Mouse (Mus musculus): Measurements from ENCODE around the gene Tgm2.

Gene Tgm2

DNA sequence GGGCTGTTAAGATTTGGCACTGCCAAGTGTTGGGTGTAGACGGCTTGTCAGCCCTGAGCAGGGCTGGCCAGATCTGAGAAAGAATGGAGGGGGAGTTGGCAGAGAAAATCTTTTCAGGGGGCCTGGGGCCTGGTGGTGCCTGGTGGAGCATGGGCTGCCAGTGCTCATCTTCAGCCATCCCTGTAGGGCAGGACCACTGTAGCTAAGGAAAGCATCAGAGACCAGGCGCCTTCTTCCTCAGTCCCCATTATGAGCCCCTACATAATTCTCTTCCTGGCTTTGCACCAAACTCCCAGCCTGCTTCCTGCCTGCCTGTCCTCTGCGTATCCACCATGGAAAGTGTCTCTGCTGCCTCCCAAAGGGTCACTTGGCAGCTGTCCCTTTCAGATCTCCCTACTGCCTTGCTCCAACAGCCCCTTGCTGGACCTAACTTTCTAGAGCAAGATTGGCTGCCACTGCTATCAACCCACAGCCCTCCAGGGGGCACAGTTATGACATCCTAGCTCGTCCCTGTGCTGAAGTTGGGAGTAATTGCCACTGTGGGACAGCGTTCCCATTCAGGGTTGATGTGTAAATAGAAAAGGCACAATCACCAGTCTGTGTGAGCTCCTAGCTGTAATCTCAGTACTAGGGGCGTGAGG is 39.2 kb downstream of the Tgm2 start:
- peak; percentile 81 to 83 for DNase-seq

GRCm38 (mm10) chr2:158105605-158106004 is 40.6 kb downstream of the Tgm2 start:
- no peak for DNase-seq

GRCm38 (mm10) chr2:158104966-158105365 is 41.3 kb downstream of the Tgm2 start:
- peak in 1 of 2 experiments; percentile 72 for DNase-seq

DNA sequence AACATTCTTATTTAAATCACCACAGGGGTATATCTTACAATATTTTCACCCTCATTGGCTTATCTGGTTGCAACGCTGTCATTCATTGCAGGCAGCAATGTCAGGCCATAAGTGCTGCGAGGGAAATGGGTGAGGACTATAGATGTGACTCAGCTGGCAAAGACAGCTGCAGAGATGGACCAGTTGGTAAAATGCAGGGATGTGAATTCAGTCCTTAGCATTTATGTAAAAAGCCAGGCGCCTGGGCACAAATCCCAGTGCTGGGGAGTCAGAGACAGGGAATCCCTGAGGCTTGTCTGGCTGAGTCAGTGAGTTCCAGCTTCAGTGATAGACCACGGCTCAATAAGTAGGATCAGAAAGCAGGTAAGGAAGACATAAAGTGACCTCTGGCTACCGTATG is 44.5 kb downstream of the Tgm2 start:
- no peak for DNase-seq

DNA sequence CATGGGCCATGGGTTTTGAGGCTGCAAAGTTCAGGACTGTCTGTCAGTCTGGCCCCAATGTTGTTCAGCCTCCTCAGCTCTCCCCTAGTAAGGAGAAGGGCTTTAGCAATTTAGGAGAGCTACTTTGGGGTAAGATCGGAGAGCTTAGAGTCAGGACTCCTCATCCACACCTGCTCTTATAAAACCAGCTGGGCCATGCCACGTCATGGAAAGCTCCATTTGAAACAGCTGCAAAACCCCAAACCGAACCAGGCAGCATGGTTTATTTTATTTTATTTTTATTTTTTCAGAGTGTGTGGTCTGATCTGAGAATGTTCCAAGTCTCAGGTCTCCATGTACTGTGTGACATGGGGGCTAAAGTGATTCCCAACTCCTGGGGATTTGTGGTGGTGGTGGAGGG is 46.7 kb downstream of the Tgm2 start:
- no peak for DNase-seq

- DNase-seq = no peak
These were observed 47.5 kb downstream of the Tgm2 start for GRCm38 (mm10) chr2:158098730-158099129.

DNA sequence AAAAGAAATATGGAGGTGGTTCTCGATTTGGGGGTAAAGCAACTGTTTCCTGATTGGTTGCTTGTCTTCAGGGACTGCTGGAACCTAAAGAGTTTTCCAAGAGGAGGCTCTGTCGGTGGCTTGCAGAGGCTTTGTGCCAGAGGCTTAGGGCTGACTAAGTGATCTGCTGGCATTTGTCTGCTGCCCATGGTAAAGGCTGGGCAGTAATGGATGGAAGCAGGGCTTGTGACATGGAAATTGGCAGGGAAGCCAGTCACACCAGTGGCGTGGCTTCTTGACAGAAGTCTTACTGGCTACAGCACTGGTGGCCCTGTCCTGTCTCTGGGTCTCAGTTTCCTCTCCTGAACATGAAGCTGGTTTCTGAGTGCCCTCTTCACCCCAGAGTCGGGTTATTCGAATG is 49.2 kb downstream of the Tgm2 start:
- DNase-seq = no peak

GRCm38 (mm10) chr2:158094846-158095245 is 51.4 kb downstream of the Tgm2 start:
- DNase-seq = no peak

DNA sequence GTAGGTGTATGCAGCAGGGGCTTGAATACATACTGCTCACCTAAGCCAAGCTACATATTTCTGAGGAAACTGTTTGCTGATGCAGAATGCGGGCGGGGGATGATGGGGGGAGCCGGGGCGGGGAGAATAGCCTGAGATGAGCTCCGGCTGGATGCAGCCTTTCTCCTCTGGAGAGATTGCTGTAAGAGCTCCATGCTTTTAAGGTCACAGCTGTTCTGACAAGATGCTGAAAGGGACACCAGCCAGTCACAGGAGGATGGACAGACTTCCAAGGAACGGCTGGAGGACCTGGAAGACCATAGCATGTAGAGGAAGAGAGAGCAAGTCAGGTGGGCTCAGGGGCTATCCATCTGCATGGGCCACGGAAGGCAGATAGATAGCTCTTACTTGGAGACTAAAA is 51.9 kb downstream of the Tgm2 start:
- DNase-seq = no peak

DNA sequence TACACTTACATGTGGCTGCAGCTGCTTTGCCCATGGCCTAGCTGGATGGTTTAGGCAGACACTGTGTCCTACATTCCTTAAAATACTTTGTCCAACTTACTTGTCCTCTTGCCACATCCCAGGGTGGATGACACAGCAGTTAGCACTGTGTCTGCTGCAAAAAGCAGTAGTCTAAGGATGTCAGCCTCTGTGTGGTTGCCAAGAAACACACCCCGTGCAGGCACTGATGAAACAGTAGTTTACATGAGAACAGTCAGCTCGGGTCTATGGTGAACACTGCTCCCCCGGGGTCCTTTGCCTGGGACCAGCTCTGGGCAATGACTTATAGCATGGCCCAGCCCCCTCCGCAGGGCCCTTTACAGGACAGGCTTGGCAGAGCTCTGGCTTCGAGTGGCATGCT is 52.9 kb downstream of the Tgm2 start:
- no peak for DNase-seq

DNA sequence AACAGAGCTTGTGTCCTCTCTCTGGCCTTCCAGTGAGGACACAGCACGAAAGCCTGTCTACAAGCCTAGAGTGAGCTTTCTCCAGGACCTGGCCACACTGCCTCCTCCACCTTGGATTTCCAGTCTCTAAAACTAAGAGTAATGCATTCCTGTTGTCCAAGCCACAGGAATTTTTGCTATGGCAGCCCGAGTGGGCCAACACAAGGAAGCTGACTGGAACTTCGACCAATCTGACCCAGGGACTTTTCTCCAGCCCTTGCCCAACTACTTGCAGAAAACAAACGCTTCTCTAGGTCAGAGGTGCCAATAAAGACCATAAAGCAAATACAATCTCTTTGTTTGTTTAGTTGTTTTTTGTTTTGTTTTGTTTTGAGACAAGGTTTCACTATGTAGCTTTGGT is 56.1 kb downstream of the Tgm2 start:
- DNase-seq = no peak

GRCm38 (mm10) chr2:158084486-158084885 is 61.8 kb downstream of the Tgm2 start:
- no peak for DNase-seq

GRCm38 (mm10) chr2:158080622-158081241 is 65.5 kb downstream of the Tgm2 start:
- DNase-seq = no peak

DNA sequence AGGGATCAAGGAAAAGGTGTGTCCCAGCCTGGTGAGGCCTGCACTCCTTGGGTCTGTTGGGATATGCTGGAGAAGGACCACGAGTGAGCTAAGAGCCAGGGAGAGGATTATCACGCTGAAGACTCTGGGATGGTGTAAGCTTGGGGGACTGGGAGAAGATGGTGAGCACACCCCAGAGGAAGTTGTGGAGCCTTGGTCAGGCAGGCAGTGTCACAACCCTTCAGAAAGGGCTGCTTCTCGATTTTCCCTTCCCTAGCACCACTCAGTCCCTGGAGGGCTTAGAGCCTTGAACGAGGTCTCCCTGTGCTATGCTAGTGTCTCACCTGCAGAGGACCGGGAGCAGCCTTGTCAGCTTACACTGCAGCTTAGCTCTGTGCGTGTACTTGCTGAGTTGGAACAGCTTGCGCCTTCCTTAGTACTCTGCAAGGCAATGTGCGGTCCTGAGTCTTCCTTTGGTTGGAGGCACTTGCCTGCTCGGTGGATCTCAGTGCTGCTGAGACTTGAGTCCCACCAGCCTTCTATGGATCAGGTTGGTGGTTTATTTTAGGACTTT is 66.3 kb downstream of the Tgm2 start:
- DNase-seq = peak; percentile 27 to 62

GRCm38 (mm10) chr2:158078971-158079370 is 67.3 kb downstream of the Tgm2 start:
- peak; percentile 68 to 73 for DNase-seq

- no peak for DNase-seq
These were observed 68.3 kb downstream of the Tgm2 start for GRCm38 (mm10) chr2:158077981-158078380.

GRCm38 (mm10) chr2:158076690-158077089 is 69.5 kb downstream of the Tgm2 start:
- no peak for DNase-seq

DNA sequence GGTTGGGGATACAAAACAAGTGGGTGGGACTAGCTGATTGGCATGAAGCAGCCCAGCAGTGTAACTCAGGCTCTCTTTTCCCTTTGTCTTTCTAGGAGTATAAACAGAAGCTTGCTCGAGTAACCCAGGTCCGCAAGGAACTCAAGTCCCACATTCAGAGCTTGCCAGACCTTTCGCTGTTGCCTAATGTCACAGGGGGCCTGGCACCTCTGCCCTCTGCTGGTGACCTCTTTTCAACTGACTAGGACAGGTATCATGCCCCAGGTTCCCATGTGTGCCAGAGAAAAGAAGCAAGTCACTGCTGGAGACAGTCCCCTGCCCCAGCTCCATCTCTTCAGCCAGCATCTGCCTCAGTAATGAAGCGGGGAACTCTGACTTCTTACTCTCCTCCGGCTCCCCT is 71.4 kb downstream of the Tgm2 start:
- no peak for DNase-seq

GRCm38 (mm10) chr2:158071633-158071995 is 74.6 kb downstream of the Tgm2 start:
- peak; percentile 30 to 51 for DNase-seq

DNA sequence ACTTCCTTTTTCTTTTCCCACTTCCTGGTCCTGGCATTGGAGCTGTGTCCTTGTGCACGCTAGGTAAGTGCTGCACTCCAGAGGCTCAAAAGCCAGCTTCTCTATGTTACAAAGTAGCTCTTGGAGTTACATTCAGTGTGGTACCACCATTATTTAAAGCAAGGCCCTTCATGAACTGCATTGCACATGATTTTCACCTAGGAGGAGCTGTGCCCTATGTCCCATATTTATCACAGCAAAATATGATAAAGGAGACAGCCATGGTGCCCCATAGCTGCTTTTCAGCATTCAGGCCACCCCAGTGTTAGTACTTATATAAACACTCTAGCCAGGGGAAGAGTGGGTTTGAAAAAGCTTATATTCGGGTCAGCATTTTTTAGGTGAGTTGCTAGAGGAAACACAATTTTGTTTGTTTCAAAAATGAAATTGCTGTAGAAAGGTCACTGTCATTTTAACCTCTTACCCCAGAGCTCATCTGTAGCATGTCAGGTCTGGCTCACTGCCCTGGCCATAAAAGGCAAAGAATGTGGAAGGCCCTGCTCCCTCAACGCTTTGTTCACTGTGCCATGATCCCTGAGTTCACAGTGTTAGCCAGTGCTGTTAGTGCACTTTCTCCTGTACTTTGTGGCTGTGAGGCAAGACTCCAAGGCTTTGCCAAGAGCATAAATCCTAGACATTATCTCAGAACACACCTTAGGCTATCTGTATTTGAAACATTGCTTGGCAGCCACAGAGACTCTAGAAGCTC is 75.2 kb downstream of the Tgm2 start:
- DNase-seq = peak; percentile 83 to 88

GRCm38 (mm10) chr2:158068444-158068971 is 77.7 kb downstream of the Tgm2 start:
- DNase-seq = no peak

DNA sequence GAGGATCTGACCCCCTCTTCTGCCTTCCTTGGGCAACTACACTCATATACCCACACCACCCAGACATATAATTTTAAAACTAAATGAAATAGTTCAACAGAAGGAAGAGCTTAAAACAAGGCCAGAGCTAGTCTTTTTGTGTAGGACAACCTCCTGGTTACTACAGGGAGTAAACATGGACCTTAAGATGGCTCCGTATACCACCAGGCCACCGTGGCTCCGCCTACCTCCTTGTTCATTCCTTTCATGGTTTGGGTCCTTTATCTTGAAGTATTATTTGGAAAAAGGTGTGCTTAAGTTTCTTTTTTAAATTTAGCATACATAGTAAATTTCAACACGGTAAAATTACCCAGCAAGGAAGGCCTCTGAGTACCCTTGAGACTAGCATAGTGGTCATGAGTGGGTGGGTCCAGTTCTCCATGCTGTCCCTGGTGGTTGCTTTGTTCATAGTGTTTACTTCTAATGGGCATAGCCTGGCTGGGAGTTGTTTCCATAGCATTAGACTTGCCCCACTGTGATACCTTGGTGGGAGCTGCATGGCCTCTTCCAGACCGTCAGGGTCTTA is 78.9 kb downstream of the Tgm2 start:
- no peak for DNase-seq

- DNase-seq = no peak
These were observed 79.8 kb downstream of the Tgm2 start for GRCm38 (mm10) chr2:158066456-158066855.

Data from kidney, postnatal 25 days (tissue).